Mouse (Mus musculus) gastrocnemius, postnatal 10 days (tissue): ENCODE results near the gene Vmn2r20. TPM values are rescaled to one million over a fixed set of nuclear protein-coding genes. Genes with fewer than 3 reads are reported as not detected.
"Not testable (repeated sequence)": the region's sequence is repeated elsewhere in the genome, so short reads cannot be mapped to it uniquely, and the experiment has no call there.

Experiments used
- DNase-seq: peaks from one replicate; pipeline ENCODE4 v3.0.0; 2021; ENCODE audit warnings: mixed read lengths
- long read RNA-seq, 2 experiments: library from polyadenylated mRNA; stranded (forward); transcript quantifications; one replicate each; pipeline ENCODE4 v2.0.0; 2021
- total RNA-seq, 2 experiments: library from RNA; stranded (reverse); gene quantifications; 2 replicates each; pipeline ENCODE4 v1.2.3; 2021

The Vmn2r20 gene
- total RNA-seq, result not detected
- long read RNA-seq, experiment 1, result 0 reads
- long read RNA-seq, experiment 2, result 0 reads

DNA sequence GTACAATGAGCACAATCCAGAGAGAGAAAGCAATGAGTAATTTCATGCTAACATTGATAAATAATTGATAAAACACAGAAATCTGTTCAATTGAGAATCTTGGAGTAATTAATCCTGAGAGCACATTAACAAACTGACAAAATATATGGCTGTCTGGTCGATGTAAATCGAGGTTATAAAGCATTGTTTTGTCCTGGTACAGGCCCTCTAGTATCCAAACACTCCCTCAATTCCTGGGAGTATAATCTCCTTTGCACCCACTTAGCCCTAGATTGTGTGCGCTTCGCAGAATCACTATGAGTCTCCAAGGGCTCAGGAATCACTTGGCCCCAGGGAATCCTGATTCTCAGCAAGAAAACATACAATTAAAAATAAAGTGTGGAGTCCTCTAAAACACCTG lies at the start of gene Vmn2r20:
Vmn2r20 (minus strand) TSS at position 101 of the 400 bp plus-strand sequence.
- DNase-seq, result not testable (repeated sequence)

GRCm38 (mm10) chr6:123424413-123424812 lies 6.5 kb upstream of the Vmn2r20 start:
- not testable (repeated sequence) for DNase-seq

DNA sequence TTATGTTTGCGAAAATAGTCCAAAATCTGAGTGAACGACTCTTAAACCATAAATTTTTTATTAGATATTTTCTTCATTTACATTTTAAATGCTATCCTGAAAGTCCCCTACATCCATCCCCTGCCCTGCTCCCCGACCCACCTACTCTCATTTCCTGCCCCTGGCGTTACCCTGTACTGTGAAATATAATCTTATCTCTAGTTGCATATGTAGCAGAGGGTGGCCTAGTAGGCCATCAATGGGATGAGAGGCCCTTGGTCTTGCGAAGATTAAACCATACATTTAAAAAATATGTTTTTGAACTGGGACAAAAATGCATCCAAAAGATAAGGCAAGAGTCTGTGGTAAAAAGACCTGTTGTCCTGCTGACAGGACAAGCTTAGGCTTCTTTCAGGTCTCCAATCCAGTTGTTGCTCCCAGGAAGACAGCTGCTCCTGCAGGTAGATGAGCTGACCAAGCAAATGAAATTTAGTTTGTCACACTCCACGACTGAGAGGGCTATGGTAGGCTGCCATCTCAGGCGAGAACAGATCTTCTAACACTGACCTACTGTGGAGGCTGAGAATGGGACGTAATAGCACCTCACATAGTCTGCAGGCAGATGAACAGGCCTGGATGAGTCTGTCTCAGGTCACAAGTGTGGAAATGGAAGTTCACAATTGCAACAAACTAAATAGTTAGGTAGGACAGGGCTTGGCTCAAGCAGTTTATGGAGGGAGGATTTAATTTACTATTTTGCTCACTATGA lies 10.8 kb downstream of the Vmn2r20 start:
- DNase-seq, result not testable (repeated sequence)

GRCm38 (mm10) chr6:123388824-123389223 lies 29.1 kb downstream of the Vmn2r20 start:
- not testable (repeated sequence) for DNase-seq

DNA sequence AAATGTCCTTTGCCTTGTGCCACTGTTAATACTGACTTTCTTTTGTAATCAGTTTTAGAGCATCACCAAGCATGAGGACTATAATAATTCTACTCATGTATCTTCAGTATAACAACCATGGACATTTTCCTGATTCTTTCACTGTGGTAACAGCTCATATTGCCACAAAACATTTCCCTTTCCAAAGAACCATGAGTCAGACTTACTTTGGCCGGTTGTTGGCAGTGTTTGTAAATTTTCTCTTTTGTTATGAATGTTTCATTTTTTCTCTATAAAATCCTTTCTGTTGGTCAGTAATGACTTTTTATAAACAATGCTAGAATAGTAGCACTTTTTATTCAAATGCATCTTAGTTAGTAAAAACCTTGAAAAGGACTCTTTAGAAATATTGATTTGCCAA lies 71.8 kb downstream of the Vmn2r20 start:
- DNase-seq, result no peak

DNA sequence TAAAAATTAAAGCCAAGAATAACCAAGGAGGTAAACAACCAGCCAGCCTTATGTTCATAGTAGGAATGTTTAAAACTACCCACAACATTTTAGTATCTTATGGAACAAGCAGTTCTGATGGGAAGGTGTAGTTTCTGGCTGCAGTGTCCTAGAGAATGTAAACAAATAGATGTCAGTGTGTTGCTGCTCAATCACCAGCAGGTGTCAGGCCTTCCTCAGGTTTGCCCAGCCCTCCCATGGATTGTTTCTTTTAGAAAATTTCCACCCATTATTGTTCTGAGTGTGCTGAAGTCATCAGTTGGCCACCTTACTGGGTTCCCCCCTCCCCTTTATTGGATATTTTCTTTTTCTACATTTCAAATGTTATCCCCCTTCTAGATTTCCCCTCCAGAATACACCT lies 77.8 kb downstream of the Vmn2r20 start:
- no peak for DNase-seq

GRCm38 (mm10) chr6:123332503-123332902 lies 85.4 kb downstream of the Vmn2r20 start:
- DNase-seq, result no peak

Other genes with a start within 250 kb of the Vmn2r20 start
- not detected for gene Clec4b2, start 245.2 kb downstream of the Vmn2r20 start, total RNA-seq
- 1 to 10 TPM; 1.6 TPM for gene Clec4n, start 188.3 kb downstream of the Vmn2r20 start, total RNA-seq
- under 1 TPM in 1 of 2 experiments, not detected in 1; 0.19 TPM for gene Clec4d, start 156.0 kb downstream of the Vmn2r20 start, total RNA-seq
- gene Clec4e, start 128.2 kb downstream of the Vmn2r20 start, total RNA-seq, result under 1 TPM in 1 of 2 experiments, not detected in 1; 0.16 TPM
- gene Vmn2r19, start 109.8 kb downstream of the Vmn2r20 start, total RNA-seq, result not detected
- not detected for gene Vmn2r21, start 115.3 kb upstream of the Vmn2r20 start, total RNA-seq
- gene Vmn2r22, start 232.6 kb upstream of the Vmn2r20 start, total RNA-seq, result not detected